Mouse (Mus musculus): ENCODE measurements around the gene Gal3st3.

Gene Gal3st3

DNA sequence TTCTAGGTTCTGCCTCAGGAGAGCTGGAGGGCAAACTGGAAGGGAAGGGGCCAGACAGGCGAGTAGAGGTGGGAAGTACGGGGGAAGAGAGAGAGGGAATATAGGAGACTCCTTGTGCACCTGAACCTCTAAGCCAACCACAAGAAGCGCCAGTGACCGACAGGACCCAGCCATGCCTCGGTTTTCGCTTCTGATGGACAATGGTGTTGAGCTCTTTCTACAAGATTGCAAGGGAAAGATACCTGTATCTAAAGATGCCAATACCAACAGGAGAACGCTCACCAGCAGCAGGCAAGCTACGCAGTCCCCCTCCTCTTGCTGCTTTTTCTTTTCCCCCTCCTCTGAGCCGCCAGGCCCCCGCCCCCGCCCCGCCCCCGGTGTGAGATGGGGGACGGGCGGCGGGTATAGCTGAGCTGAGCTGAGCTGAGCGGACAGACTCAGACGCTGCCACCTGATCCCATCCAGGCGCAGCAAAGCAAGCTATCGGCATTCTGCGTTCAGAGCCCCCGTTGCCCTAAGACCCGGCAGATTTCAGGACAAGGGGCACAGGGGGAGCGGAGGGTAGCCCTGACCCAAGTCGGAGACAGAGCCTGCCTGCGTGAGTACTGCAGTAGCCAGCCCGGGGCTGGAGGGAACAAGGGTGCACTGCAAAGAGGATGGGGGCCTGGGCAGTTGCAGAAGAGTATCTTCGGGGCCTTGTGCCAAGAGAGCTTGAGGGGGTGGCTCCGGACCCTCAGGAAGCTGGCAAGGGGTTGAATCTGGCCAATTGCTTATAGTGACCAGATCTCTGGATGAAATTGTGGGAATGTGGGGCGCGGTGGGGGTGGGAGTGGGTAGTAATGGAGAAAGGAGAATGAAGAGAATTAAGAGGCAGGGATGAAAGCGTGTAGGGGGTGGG, at the start of gene Gal3st3:
Gal3st3 (plus strand) TSS at position 429 of the 898 bp plus-strand sequence.
- DNase-seq (ENCODE audit: low read depth, low spot score), result peak; percentile 44

DNA sequence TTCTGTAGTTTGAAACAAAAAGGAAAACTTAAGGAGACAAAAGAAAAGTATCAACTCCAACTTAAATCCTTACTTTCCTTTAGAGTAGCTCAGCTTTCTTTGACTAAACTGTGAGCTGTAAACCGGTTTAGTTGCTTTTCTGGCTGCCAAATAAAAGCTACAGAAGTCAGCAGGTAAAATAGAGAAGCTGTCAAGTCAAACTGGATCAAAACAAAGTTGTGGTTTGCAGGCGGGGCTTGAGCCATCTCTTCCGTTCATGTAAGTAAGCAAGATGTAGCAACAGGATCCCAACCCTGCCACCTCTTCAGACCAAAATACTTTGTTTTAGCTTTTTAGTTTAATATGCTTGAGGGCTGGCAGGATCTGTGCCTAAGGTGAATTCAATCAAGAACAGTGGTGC, 41.0 kb upstream of the Gal3st3 start:
- no peak for DNase-seq (ENCODE audit: low read depth, low spot score)

GRCm38 (mm10) chr19:5267015-5267414, 31.1 kb upstream of the Gal3st3 start:
- no peak for DNase-seq (ENCODE audit: low read depth, low spot score)

- no peak for DNase-seq (ENCODE audit: low read depth, low spot score)
Observed at GRCm38 (mm10) chr19:5268017-5268416, 30.1 kb upstream of the Gal3st3 start.

DNA sequence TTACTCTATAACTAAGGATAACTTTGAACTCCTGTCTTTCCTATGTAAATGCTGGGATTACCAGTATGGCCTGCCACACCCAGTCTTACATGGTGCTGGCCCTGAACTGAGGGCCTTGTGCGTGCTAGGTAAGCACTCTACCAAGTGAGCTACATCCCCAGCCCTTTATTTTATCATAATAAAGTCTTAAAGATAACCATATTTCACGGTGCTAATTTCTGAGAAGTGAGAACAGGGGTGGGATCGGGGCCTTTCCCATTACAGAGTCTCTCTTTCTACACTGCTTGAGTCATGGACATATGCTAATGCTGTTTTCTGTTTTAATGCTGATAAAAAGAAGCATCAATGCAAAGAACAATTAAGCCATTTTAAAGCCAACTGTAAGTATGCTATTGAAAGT, 29.3 kb upstream of the Gal3st3 start:
- DNase-seq (ENCODE audit: low read depth, low spot score), result no peak

- no peak for DNase-seq (ENCODE audit: low read depth, low spot score)
Observed at GRCm38 (mm10) chr19:5269392-5269791, 28.7 kb upstream of the Gal3st3 start.

DNA sequence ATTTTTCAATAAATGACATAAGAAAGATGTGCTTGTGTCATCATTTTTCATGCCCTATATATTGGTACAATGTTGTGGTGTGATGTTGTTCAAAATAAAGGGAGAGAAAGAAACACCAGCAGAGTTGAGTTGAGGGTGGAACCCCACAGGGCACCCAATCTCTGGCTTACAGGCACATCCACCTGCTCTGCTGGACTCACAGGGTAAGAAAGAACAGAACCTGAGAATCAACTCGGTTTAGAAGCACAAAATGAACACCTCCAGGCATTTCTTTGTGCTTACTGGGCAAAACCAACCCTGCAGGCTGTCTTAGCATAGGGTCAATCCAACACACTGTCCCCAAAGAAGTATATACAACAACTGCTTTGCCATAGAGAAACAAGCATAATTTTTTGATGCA, 26.7 kb upstream of the Gal3st3 start:
- DNase-seq (ENCODE audit: low read depth, low spot score), result no peak

- DNase-seq (ENCODE audit: low read depth, low spot score), result peak; percentile 48
Observed at GRCm38 (mm10) chr19:5272326-5272795, 25.8 kb upstream of the Gal3st3 start.

GRCm38 (mm10) chr19:5272801-5273733, 25.1 kb upstream of the Gal3st3 start, which contains the start of gene Pacs1:
Gene Pacs1, minus strand, starts transcription at chr19:5273119.
- DNase-seq (ENCODE audit: low read depth, low spot score), result peak; percentile 94

- DNase-seq (ENCODE audit: low read depth, low spot score), result no peak
Observed at GRCm38 (mm10) chr19:5273916-5274315, 24.2 kb upstream of the Gal3st3 start.

DNA sequence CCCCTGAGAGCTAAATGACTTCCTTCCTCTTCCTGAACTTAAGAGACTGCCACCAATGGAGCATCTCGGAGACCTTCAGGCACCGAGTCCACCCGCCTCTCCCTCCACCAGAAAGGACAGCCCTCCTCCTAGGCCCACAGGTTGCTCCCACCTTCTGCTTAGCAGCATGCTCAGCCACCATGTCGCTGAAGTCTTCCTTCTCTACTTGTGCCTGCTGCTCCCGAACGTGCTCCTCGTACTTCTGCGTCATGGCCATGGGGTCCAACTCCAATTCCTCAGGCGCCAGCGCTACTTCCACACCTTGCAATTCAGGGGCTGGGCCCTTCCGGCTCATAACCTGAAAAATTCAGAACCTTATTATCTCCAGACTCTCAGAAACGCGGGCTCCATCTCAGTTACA, 23.5 kb upstream of the Gal3st3 start:
- DNase-seq (ENCODE audit: low read depth, low spot score), result no peak

- no peak for DNase-seq (ENCODE audit: low read depth, low spot score)
Observed at GRCm38 (mm10) chr19:5275736-5276135, 22.4 kb upstream of the Gal3st3 start.

DNA sequence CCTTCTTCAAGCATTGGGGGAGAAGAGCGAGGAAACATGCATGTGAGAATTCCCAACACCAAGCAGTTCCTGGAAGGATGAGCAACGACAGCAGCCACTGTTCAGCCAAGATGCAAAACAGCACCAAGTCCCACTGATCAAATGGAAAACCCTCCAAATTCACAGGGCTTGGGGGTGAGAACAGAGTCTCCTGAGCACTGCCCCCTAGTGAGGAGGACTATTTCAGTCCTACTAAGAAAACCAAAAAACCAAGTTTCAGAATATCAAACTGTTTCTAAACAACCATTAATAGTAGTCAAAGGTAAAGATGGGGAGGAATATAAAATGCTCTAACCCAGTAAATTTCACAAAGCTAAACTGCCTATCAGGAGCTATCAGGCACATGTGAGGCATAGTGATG, 21.6 kb upstream of the Gal3st3 start:
- no peak for DNase-seq (ENCODE audit: low read depth, low spot score)

DNA sequence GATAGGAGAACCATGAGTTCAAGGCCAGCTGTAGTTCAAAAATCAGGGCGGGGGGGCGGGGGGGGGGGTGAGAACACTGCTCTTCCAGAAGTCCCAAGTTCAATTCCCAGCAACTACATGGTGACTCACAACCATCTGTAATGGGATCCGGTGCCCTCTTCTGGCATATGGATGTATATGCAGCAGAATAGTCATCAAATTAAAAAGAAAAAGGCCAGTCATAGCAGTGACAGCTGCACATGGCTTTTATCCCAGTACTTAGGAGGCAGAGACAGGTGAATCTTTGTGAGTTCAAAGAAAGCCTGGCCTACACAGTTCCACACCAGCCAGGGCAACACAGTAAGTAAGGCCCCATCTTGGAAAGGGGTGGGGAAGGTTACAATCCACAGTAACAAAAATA, 21.0 kb upstream of the Gal3st3 start:
- DNase-seq (ENCODE audit: low read depth, low spot score), result peak; percentile 12

DNA sequence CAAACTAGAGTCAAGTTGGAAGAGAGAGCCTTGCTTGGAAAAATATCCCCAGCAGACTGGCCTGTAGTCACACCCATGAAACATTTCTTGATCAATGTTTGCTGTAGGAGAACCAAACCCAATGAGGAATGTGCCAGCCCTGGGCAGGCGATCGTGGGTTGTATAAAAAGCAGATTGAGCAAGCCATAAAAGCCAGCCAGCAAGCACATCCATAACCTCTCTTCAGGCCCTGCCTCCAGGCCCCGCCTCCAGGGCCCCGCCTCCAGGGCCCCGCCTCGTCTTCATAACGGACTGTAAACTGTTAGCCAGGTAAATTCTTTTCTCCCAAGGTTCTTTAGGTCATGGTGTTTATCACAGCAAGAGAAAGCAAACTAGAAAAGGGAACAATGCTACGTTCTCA, 19.8 kb upstream of the Gal3st3 start:
- no peak for DNase-seq (ENCODE audit: low read depth, low spot score)

- DNase-seq (ENCODE audit: low read depth, low spot score), result peak; percentile 100
Observed at GRCm38 (mm10) chr19:5294972-5295735, 3.0 kb upstream of the Gal3st3 start, which contains the start of gene Sf3b2. Gene Sf3b2, minus strand, starts transcription at chr19:5295455.

GRCm38 (mm10) chr19:5295736-5296075, 2.4 kb upstream of the Gal3st3 start:
- no peak for DNase-seq (ENCODE audit: low read depth, low spot score)

- no peak for DNase-seq (ENCODE audit: low read depth, low spot score)
Observed at GRCm38 (mm10) chr19:5296630-5297029, 1.5 kb upstream of the Gal3st3 start.

- no peak for DNase-seq (ENCODE audit: low read depth, low spot score)
Observed at GRCm38 (mm10) chr19:5300588-5300987, 2.5 kb downstream of the Gal3st3 start.

GRCm38 (mm10) chr19:5302455-5302854, 4.3 kb downstream of the Gal3st3 start:
- peak; percentile 47 for DNase-seq (ENCODE audit: low read depth, low spot score)

GRCm38 (mm10) chr19:5306279-5306678, 8.1 kb downstream of the Gal3st3 start:
- no peak for DNase-seq (ENCODE audit: low read depth, low spot score)
